Mouse (Mus musculus) brain, embryonic 14.5 days (tissue): ENCODE measurements around the gene Dip2b. TPM values are rescaled to one million over a fixed set of nuclear protein-coding genes. Genes with fewer than 3 reads are reported as not detected.

Source experiments
- DNase-seq: peaks from one replicate; pipeline ENCODE4 v3.0.0-alpha.2; 2011; ENCODE audit warnings: low read depth
- CTCF ChIP-seq: fragments of 200-500 bp; IDR thresholded peaks from 2 replicates; pipeline ENCODE4 v1.5.1; 2012; ENCODE audit warnings: inconsistent platforms, mild to moderate bottlenecking, moderate library complexity, borderline replicate concordance; ENCODE audit not compliant: insufficient read depth, insufficient read length; ENCODE audit errors: extremely low read depth
- POLR2A ChIP-seq: fragments of 200-500 bp; IDR thresholded peaks from 2 replicates; pipeline ENCODE4 v1.6.1; 2012; ENCODE audit warnings: mild to moderate bottlenecking, inconsistent platforms, borderline replicate concordance; ENCODE audit not compliant: poor library complexity, insufficient read depth, insufficient read length, severe bottlenecking; ENCODE audit errors: extremely low read depth
- polyA plus RNA-seq: library from polyadenylated mRNA; depleted of rRNA; stranded (reverse); fragments of >200 nt; gene quantifications from 2 replicates; pipeline ENCODE4 v1.2.3, GENCODE M21; 2012

The Dip2b gene
- polyA plus RNA-seq, 1 experiment, result 33.7 TPM

DNA sequence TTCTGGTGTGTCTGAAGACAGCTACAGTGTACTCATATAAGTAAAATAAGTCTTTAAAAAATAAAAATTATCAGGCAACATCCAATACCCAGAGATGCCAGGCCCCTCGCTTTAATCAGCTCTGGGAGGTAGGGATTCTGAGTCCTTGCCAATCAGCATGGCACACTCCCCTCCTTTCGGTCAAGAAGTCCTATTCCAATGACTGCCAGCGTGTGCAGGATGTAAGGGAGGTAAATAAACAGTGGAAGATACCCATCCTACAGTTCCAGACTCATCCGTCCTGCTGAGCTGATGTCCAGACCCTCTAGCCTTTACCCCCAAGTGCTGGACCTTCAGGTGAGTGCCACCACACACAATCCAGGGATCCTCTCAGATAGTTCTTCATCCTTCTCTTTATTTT is 186.9 kb downstream of the Dip2b start:
- TF ChIP-seq CTCF (no peak), POLR2A (no peak)
- no peak for DNase-seq

DNA sequence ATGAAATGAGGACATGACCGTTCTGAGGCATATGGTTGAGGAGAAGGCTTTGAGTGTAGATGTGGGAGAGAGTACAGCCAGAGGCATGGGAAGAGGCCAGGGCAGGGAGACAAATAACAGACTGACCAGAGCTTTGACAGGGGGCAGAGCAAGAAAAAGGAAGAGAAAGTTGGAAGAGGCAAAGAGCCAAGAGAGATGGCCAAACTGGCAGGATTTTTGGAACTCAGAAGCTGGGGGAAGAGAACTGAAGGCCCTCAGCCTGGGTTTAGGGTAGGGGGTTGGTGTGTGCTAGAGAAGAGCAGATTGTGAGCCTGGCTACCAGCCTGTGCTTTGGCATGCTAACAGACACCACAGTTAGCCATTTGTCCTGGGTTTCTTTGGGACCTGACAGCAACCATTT is 187.4 kb downstream of the Dip2b start:
- DNase-seq, result peak; percentile 12
- TF ChIP-seq CTCF (no peak), POLR2A (no peak)

DNA sequence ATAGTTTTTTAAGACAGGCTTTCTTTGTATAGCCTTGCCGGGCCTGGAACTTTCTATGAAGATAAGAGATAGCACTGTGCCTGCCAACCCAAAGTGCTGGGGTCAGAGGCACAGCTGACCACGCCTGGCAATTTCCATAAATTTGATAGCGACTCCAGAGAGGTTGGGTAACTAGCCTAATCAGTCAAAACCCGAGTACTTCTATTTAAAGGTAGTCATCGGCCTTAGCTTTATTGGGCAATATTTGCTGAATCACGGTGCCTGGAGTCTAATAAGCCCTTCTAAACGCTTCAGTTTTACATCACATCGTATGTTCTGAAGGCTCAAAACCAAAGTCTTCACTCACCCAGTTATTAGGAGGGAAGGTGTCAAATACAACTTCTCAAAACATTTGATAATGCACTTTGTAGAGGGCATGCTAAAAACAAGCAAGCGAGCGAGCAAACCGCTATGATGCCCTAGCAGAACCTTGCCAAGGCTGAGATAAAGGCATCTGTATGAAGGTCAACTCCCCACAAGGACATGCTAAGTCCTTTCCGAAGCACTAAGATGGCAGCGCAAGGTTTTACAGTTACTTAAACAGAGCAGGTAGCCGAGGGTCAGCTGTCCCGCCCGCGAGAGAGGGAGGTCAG is 188.7 kb downstream of the Dip2b start:
- TF ChIP-seq CTCF (no peak), POLR2A (no peak)
- no peak for DNase-seq

DNA sequence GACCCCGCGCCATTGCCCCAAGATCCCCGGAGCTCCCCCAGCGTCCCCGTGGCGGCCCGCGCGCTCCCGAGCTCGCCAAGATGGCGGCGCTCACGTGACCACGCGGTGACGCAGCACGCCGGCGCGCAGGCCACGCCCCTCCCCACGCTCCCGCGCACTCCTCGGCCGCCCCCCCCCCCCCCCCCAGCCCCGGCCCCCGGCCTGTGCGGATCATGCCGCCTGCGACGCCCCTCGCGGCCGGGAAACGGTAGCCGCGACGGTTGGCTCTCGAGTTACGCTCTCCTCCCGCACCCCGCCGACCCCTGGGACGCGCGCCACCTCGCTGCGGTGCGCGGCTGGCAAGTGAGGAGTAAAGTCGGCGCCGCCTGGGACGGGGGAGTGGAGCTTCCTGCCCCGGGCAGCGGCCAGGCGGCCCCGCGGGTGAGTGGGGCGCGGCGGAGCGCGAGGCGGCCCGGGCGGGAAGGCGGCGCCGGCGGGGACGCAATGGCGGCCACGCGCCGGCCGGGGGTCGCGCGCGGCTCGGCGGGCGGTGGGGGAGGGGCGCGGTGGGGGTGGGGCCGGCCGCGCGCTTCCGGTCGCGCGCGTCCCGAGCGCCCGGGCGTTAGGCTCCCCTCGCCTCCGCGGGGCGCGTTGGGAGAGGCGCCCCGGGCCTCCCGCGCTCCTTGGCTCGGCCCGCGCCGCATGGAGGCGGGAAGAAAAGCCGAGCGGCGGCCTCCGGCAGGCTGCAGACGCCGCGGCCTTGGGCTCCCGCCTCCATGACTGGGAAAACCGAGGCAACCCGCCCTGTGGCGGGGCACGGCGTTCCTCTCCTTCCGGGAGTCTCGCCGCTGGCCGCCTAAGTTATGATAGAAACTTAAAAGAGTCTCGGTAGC is 189.4 kb downstream of the Dip2b start, which contains the start of gene Atf1:
Atf1 (plus strand) TSS at position 157 of the 872 bp plus-strand sequence.
- peak; percentile 96 for DNase-seq
- TF ChIP-seq POLR2A, result peak; percentile 99
- TF ChIP-seq CTCF, result no peak

DNA sequence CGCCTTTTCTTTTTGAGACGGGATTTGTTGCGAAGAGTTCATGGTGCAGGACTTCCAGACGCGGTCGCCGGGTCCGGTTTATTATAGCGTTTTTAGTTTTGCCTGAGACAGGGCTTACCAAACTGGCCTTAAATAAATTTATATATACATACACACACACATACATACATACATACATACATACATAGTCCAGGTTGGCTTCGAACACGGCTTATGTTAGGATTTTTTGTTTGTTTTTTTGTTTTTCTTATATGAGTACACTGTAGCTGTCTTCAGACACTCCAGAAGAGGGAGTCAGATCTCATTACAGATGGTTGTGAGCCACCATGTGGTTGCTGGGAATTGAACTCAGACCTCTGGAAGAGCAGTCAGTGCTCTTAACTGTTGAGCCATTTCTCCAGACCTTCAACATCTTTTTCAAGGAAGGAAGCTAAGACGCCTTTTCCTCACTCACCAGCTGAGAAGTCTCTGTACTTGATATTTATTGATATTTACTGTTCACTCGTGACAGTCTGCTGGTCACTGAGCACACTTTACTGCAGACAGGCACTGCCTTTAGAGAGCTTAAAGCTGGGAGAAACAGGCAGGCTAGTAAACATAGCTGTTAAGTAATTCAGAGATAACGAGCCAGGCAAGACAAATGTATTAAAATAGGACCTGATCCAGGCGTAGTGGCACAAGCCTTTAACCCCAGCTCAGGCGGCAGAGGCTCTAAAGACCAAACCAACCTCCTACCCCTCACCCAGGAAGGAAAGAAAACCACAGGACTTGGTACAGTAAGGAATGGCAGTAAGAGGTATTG is 190.3 kb downstream of the Dip2b start:
- DNase-seq, result peak; percentile 48
- no peak for TF ChIP-seq POLR2A
- no peak for TF ChIP-seq CTCF

DNA sequence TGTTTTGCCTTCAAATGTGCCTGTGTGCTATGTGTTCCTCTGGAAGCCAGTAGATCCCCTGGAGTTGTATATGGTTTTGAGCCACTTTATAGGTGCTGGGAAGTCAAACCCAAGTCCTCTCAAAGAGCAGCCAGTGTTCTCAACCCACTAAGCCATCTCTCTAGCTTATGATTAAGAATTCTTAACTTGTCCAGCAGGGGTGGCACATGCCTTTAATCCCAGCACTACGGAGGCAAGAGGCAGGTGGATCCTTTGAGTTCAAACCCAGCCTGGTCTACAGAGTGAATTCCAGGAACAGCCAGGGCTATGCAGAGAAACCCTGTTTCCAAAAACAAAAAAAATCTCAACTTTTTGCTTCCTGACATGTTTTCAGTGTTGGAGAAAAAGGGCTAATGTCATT is 192.2 kb downstream of the Dip2b start:
- no peak for TF ChIP-seq POLR2A
- no peak for TF ChIP-seq CTCF
- no peak for DNase-seq

DNA sequence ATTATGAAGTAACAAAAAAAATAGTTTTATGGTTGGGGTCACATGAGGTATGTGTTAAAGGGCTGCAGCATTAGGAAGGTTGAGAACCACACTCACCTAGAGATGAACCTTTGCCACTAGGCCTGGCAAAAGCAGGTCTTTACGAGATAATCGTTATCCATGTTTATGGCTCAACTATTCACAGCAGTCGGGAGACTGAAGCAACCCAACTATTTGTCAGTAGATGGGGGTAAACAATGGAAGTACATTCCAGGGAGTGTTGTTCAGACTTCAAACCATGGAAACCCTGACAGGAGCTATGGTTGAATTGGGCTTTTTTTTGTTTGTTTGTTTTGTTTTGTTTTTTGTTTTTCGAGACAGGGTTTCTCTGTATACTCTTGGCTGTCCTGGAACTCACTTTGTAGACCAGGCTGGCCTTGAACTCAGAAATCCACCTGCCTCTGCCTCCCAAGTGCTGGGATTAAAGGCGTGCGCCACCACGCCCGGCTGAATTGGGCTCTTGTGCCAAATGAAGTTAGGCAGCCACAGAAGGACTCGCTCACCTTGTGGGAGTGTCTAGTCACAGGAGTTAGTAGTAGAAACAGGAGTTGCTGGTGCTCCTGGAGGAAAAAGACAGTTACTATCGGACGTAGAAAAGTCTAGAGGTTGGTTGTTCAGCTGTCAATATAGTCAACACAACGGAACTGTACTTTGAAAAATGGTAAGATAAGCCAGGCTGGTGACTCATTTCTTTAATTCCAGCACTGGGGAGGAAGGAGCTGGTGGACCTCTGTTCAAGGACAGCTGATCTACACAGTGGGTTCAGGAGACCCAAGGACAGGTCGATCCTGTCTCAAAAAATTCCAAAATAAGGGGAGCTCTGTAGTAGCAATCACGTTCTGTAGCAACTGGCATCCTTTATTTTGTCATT is 193.4 kb downstream of the Dip2b start:
- TF ChIP-seq POLR2A (no peak), CTCF (no peak)
- no peak for DNase-seq

DNA sequence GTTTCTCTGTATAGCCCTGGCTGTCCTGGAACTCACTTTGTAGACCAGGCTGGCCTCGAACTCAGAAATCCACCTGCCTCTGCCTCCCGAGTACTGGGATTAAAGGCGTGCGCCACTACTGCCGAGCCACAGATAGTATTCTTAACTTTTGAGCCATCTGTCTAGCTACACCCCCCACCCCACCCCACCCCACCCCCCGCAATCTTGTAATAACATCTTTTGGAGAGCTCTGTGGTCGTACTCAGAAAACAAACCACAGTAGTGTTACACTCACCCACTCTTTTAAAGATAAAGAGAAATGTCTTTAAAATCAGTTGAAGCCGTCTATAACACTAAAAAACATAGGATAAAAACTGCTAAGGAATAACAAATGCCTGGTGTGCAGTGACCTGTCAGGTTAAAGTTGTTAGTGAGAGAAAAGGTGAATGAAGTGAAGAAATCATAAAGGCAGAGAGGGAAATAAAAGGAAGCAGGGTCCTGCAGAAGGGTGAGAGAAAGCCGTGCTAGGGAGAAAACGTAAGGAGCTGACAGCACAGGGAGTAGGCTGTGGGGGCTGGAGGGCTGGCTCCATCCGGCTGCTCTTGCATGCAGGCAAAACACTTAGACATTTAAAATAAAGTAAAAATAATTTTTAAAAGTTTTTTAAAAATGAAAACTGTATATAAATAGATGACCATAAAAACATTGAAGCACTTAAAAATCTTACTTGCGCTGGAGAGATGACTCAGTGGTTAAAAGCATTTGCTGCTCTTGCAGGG is 196.9 kb downstream of the Dip2b start:
- no peak for TF ChIP-seq POLR2A
- TF ChIP-seq CTCF, result no peak
- DNase-seq, result no peak

DNA sequence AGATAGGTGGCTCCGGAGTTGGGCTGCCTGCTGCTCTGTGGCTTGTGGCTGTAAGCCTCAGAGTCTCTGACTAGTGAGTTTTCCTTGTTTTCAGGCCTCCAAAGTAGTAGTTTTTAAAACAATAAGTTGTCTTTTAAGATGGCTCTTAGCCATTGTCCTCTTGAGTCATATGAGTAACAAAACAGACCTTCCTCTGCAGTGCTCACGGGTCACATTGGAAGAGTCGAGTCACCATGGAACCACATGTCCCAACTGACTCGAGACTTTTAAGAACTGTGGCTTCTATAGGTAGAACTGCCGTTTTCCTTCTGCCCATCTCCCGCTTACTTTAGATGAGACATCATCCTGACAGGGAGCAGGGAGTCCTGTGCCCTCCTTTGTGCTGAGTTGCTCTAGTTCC is 198.5 kb downstream of the Dip2b start:
- TF ChIP-seq CTCF, result no peak
- TF ChIP-seq POLR2A, result no peak

DNA sequence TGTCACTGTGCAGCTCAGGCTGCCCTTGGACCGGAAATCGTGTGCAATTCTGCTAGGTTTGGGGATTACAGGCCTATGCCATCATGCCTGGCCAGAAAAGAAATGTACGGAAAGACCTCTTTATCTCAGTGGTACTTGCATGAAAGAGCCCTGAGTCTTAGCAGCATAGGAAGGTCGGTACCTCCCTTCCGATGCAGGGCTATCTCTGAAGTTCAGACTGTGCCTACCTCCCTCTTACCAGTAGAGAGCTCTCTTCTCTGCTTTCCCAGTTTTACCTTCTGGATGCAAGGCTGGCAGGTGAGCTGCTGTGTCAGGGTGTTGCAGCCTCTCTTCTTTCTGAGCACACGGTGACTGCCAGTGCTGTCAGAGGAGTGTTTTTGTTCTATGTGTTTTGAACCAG is 203.3 kb downstream of the Dip2b start:
- DNase-seq, result no peak
- TF ChIP-seq POLR2A (no peak), CTCF (no peak)

More for the DNA sequence above, 198.5 kb downstream of the Dip2b start:
- DNase-seq, result no peak
